Mouse (Mus musculus) testis, adult 2 months (tissue): ENCODE measurements around the gene C77080.

Experiments
- CTCF ChIP-seq: fragments of 200-500 bp; IDR thresholded peaks from 2 replicates; pipeline ENCODE4 v1.5.1; 2012; ENCODE audit warnings: low read depth, mild to moderate bottlenecking, inconsistent platforms, low read length, moderate library complexity; ENCODE audit not compliant: control insufficient read depth, insufficient read depth, insufficient replicate concordance
- POLR2A ChIP-seq: fragments of 200-500 bp; IDR thresholded peaks from 2 replicates; pipeline ENCODE4 v1.6.1; 2012; ENCODE audit warnings: low read depth, mild to moderate bottlenecking, inconsistent platforms, low read length, moderate library complexity; ENCODE audit not compliant: control insufficient read depth

GRCm38 (mm10) chr4:129304306-129304705 is 43.1 kb upstream of the C77080 start:
- no peak for TF ChIP-seq POLR2A
- no peak for TF ChIP-seq CTCF
